Mouse (Mus musculus): ENCODE data around the gene Rab34.

DNA sequence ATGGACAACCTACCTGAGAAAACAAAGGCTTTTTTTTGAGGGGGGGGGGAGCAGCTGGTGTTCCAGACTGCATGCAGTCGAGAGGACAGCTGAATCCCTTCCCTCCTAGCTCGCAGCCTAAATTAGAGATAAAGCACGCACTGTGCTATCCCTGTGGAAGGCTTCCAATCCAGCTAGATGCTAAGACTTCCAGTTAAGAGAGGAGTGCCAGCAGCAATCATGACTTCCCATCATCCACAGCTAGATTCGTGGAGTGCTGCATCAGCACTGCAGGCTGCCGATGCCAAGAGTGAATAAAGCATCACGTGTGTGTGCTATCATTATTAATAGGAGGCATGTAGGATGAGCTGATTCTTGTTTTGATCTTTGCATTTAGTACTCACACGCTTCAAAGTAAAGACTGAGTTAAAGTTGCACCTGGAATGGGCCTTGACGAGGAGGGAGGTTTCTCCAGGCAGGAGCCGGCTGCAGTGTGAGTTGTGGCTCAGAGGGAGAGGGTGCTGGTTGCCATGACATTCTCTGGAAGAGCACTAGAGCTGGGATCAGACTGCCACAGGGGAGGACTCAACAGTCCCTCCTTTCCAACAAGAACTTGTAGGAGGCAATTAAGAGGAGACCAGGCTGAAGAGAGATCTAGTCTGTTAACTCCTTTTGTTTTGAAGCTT lies 52.1 kb downstream of the Rab34 start:
- TF ChIP-seq CTCF (IDR thresholded peaks at IDR 0.05; ENCODE audit: low read depth) (no peak), EP300 (IDR thresholded peaks at IDR 0.05; ENCODE audit: low read depth) (no peak)

Measured in heart, postnatal 0 days (tissue).